Mouse (Mus musculus): Measurements from ENCODE around the gene Inpp4b.

Inpp4b gene

DNA sequence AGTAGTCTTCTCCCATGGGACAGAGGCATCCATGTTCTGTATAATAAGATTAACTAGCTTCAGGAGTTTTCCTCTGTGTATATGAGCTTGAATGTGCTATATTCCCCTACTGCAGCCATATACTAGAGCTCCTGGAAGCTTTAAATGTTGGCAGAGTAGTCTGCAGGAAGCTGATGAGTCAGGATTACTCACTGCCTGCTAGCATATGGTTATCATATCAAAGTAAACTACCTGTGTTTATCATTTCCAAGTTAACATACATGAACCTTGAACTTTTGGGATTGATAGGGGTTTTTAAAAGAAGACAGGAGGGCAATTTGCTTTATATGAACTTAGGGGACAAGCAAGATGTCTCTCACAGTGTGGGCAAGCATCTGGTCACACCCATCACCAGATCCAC is 498.2 kb downstream of the Inpp4b start:
- no peak for DNase-seq (ENCODE audit: low read depth, low spot score)

GRCm38 (mm10) chr8:81844104-81844982 is 502.0 kb downstream of the Inpp4b start:
- no peak for DNase-seq (ENCODE audit: low read depth, low spot score)

DNA sequence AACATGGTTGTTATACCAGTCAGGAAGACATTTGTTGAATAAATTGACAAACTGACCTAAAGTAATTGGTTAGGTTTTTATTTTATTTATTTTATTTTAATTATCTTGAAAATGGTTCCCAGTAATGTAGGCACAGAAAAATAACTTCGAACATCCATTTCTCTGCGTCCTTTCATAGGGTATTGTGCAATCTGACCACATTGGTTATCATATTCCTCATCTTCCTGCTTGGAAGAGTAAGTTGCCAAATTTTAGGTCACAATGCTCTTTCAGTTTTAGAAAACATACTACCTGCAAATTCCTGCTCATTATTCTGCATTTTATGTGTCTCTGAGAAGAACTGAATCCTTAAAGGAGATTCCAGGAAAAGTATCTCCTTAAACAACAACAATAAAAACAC is 505.6 kb downstream of the Inpp4b start:
- no peak for DNase-seq (ENCODE audit: low read depth, low spot score)

GRCm38 (mm10) chr8:81849976-81850375 is 507.6 kb downstream of the Inpp4b start:
- no peak for DNase-seq (ENCODE audit: low read depth, low spot score)

DNA sequence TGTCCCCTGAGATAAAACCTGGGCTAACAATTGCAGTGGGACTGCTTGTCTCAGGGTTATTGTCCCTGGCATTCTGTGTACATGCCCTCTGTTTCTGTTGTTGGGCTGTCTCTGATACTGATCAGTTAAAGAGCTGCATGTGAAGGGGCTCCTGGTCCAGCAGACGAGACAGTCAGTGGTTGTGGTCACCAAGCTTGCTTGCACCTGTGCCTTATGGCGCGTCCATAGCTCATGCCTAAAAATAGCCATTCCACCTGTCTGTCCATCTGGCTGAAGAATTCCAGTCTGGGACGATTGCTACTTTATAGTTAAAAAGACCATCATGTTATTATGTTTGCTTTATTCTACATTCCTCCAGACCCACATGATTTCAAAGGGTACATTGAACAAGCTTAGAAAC is 510.8 kb downstream of the Inpp4b start:
- no peak for DNase-seq (ENCODE audit: low read depth, low spot score)

- DNase-seq (ENCODE audit: low read depth, low spot score): no peak
Measured at GRCm38 (mm10) chr8:81854543-81854942, 512.2 kb downstream of the Inpp4b start.

- no peak for DNase-seq (ENCODE audit: low read depth, low spot score)
Measured at GRCm38 (mm10) chr8:81855009-81855408, 512.7 kb downstream of the Inpp4b start.

DNA sequence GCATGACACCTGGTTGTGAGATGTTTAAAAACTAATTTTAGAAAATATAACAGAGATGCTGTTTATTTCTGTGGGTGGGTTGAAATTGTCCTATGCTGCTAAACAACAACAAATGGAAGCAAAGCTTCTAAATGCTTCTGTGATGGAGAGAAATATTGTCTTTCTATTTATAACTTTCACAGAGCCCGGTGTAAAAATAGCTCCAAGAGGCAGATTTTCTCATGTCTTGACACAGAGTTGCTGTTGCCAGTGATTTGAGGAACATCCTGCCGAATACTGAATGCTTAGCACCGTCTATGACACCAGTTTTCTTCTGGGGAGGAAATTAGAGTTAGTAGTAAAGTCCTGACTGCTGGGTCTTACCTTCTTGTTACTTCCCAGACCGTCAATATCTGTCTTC is 513.8 kb downstream of the Inpp4b start:
- DNase-seq (ENCODE audit: low read depth, low spot score): no peak

DNA sequence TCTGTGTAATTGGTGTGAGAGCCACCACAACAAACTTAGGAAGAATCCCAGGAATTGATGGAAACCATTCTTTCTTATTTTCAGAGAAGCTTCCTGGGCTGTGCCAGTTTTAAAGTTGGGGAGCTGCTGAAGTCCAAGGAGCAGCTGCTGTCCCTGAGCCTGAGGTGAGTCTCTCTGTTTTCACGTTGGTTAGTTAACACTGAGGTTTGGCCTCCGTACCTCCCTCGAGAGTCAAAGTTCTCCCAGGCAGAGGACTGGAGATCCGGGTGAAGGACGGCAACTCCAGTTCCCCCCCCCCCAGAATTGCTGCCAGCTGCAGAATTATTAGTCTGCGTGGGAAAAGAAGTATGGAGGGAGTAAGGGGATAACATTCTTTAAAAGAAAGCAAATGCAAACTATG is 514.3 kb downstream of the Inpp4b start:
- no peak for DNase-seq (ENCODE audit: low read depth, low spot score)

DNA sequence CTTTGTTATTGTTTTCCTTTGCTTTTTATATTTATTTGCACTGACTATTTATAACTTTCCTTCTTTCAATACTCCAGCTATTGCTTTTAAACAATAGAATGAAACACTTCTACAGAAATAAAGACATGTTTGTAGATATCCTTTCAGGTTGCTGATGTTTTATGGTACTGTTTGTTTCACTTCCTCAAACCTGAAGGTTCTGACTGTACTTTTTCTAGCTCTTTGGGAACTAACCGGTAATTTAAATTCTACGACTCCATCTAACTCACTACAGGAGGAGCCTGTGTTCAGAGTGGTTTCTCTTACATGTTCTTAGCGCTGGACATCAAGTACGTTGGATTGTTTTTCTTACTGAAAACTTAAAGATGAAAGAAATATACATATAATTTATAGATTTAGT is 516.0 kb downstream of the Inpp4b start:
- no peak for DNase-seq (ENCODE audit: low read depth, low spot score)

- no peak for DNase-seq (ENCODE audit: low read depth, low spot score)
Measured at GRCm38 (mm10) chr8:81859805-81860204, 517.4 kb downstream of the Inpp4b start.

GRCm38 (mm10) chr8:81861311-81861710 is 519.0 kb downstream of the Inpp4b start:
- no peak for DNase-seq (ENCODE audit: low read depth, low spot score)

GRCm38 (mm10) chr8:81862738-81863137 is 520.4 kb downstream of the Inpp4b start:
- DNase-seq (ENCODE audit: low read depth, low spot score): no peak

GRCm38 (mm10) chr8:81864318-81864717 is 522.0 kb downstream of the Inpp4b start:
- DNase-seq (ENCODE audit: low read depth, low spot score): no peak

DNA sequence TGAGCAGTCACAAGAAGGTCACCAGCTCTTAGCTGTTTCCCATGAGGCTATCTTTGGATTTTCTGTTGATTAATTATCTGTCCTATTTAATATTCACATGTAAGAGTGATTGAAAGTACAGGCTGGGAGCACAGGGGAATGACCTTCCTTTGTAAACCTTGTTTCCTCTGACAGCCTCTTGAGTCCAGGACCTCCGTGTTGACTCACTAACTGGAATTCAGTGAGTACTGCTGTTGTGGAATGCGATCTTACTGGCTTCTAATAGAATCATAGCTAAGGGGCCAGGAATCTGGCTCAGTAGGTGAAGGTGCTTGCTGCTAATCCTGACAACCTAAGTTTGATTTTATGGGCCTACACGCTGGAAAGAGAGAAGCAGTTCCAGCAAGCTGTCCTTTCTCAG is 523.3 kb downstream of the Inpp4b start:
- no peak for DNase-seq (ENCODE audit: low read depth, low spot score)

GRCm38 (mm10) chr8:81867020-81867419 is 524.7 kb downstream of the Inpp4b start:
- no peak for DNase-seq (ENCODE audit: low read depth, low spot score)

DNA sequence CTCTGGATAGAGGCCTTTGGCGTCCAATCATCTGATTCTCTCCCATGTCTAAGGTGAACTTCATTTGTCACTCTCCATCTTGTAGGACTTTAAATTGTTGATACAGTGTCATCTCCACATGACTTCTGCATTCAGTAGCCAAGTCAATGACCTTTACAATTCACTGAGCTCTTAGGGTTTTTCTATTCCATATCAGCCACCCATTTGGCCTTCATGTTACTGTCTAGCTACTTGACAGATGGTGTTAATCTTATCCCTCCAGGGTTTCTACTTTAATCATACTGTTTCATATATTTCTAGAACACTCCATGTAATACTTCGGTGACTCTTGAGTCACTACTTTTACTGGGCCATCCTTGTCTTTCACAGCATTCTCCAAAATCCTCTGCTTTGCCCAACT is 528.1 kb downstream of the Inpp4b start:
- no peak for DNase-seq (ENCODE audit: low read depth, low spot score)

DNA sequence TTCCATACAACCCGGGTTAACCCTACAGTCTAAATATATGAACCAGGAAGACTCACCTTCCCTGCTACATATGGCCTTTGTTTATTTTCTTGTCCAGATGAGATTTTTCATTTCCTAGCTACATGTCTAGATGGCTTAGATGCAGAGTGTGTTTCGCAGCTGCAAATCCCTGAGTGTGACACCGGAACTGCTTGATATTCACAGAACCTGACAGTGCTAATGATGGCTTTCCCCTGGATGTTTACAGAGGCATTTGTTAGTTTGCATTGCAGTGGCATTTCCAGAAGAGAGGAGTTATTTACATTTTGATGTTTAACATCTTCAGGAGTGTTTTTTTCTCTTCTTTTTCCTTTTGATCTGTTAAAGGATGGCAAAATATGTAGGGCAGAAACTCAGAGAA is 537.7 kb downstream of the Inpp4b start:
- DNase-seq (ENCODE audit: low read depth, low spot score): no peak

- no peak for DNase-seq (ENCODE audit: low read depth, low spot score)
Measured at GRCm38 (mm10) chr8:81884195-81884594, 541.8 kb downstream of the Inpp4b start.

DNA sequence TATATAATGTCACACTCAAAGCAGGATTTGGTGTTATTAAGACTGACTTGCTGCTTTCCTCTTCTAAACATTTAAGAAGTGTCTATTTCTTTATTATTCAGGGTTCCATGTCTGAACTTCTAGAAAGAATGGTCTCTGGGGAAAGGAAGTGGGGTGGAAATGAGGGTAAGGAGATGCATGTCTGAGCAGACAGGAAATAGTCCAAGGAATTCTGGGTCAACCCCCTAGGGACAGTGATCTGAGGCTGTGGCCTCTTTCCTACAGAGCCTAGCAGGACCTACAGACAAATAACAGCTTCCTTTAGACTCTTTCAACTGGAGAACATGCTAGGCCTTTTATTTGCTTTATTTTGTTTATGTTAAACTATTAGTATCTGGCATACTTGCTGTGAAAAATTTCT is 546.5 kb downstream of the Inpp4b start:
- no peak for DNase-seq (ENCODE audit: low read depth, low spot score)

DNA sequence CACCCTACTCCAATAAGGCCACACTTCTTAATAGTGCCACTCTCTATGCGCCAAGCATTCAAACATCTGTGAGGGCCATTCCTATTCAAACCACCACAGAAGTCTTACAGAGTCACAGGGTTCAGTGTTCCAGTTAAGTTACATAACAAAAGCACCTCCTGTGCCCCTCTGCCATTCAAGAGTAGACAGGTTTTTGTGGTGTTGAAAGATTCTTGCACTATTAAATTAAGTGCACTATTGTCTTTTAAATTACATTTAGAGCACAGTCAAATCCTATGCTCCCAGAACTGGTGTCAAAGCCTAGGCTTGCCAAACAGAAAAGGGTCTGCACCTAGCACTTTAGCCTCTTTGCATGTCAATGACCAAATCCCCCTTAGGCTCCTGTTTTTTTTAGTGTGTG is 550.9 kb downstream of the Inpp4b start:
- DNase-seq (ENCODE audit: low read depth, low spot score): no peak

DNA sequence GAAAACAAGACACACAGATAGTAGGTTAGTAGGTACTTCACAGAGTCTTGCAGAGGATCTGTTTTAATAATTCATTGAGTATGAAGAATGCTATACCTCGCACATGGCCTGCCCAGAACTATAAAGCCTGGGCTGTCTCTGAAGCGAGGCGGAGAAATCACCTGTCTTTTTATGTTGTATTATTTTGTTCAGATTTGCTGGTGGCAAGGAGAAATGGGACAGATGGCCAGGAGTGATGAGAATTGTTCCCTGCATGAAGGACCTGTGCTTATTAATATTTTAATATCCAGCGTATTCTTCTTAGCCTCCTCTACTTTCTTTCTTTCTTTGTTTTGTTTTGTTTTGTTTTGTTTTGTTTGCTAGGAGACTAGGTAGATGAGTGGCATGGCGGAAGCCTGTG is 604.5 kb downstream of the Inpp4b start:
- no peak for DNase-seq (ENCODE audit: low read depth, low spot score)

DNA sequence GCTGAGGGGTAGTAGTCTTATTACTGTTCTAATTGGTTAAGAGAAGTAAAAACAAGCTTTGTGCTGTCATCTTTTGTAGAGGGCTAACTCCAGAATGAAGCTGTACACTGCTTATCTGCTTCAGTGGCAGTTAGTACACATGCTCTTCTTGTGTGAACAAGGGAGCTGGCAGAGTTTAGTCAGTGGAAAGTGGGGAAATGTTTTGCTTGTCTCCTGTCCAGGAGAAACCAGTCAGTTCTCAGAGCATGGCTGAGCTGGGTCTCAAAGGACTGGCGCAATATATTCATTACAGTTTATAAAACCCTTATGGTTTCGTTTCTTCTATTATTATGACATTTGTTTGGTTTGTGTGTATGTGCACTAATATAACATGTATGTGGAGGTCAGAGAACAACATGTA is 610.7 kb downstream of the Inpp4b start:
- no peak for DNase-seq (ENCODE audit: low read depth, low spot score)

All from retina, adult 2 months (tissue).